In the genomic region with DNA sequence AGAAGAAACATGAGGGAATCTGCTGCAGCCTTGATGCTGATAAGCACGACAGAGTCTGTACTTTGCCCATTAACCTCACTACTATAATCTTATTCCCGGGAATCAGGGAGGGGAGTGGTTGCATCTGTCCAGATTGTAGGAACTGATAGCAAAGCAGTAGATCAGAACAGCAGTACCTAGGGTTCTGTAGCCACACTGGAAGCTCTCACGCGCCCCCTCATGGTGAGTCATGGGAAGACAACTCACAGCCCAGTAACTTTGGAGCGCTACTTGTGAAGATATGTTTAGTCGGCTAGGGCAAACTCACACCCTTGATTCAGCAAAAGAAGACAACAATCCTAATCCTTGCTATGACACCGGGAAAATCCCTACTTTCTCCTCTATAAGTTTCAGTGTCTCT, we compare ENCODE assay signal across 9 mouse cellular contexts. TPM values are rescaled to one million over a fixed set of nuclear protein-coding genes. Genes with fewer than 3 reads are reported as not detected.
DNase-seq lines count a peak whose midpoint lies in the region; ATAC-seq lines count a peak whose summit lies in the region.
"Had no signal": no experiment of that assay in that cellular context is flagged by ENCODE, and none has a peak within 500 bp of the region (broad histone marks: within the 10 kb centered on the region; RNA-seq: fewer than 3 reads in every experiment).

No protein-coding gene starts in this region.

- H3K4me3 ChIP-seq in hindbrain, embryonic 11.5 days (ENCODE audit: low read depth, low read length) = no peak overlapping the region
- no peak overlapping the region for H3K4me3 ChIP-seq in hindbrain, embryonic 13.5 days
- H3K4me3 ChIP-seq in neural tube, embryonic 15.5 days (replicated peaks) = no peak overlapping the region

- H3K9me3 ChIP-seq in hindbrain, embryonic 11.5 days (ENCODE audit: control insufficient read depth, low read length) = no peaks in the 10 kb centered on the region
- H3K9me3 ChIP-seq in hindbrain, embryonic 13.5 days = no peaks in the 10 kb centered on the region
- no peaks in the 10 kb centered on the region for H3K9me3 ChIP-seq in neural tube, embryonic 15.5 days (replicated peaks)

- H3K9ac ChIP-seq in hindbrain, embryonic 11.5 days (ENCODE audit: low read depth, low read length) = no peak overlapping the region
- H3K9ac ChIP-seq in hindbrain, embryonic 13.5 days = no peak overlapping the region
- no peak overlapping the region for H3K9ac ChIP-seq in neural tube, embryonic 15.5 days (replicated peaks)

- no peaks in the 10 kb centered on the region for H3K4me1 ChIP-seq in hindbrain, embryonic 11.5 days (replicated peaks; ENCODE audit: control insufficient read depth, insufficient read depth, low read length)
- no peaks in the 10 kb centered on the region for H3K4me1 ChIP-seq in hindbrain, embryonic 13.5 days (replicated peaks)
- H3K4me1 ChIP-seq in neural tube, embryonic 15.5 days = no peaks in the 10 kb centered on the region

- WGBS in hindbrain, embryonic 11.5 days = 44% methylated on average over 7 of the region's 7 CpGs
- WGBS in hindbrain, embryonic 13.5 days = 50% methylated on average over 7 of the region's 7 CpGs
- WGBS in neural tube, embryonic 15.5 days = 52% methylated on average over 7 of the region's 7 CpGs

- intact Hi-C loops in gastrocnemius, postnatal 36 days (cut with DNase I) = no loop called here

- 0 out of 2 replicates have a peak, but pooled peaks have one; percentile 14 for ATAC-seq in hindbrain, embryonic 11.5 days (ENCODE audit: low FRiP score)
- no peak for ATAC-seq in hindbrain, embryonic 13.5 days (ENCODE audit: low FRiP score)
- no peak for ATAC-seq in neural tube, embryonic 15.5 days (ENCODE audit: low FRiP score)

- H3K27me3 ChIP-seq in hindbrain, embryonic 11.5 days (ENCODE audit: control insufficient read depth, insufficient read depth, low read length) = no peaks in the 10 kb centered on the region
- no peaks in the 10 kb centered on the region for H3K27me3 ChIP-seq in hindbrain, embryonic 13.5 days
- no peaks in the 10 kb centered on the region for H3K27me3 ChIP-seq in neural tube, embryonic 15.5 days (replicated peaks)

- DNase-seq in hindbrain, embryonic 11.5 days (ENCODE audit: low spot score) = peak; percentile 48
- DNase-seq in ZHBTc4 (ENCODE audit: low read depth, low spot score) = peak; percentile 59
- DNase-seq in cerebellum, postnatal 4 days (ENCODE audit: low spot score in 2 of 2) = peak; percentile 29 to 63
- DNase-seq in gastrocnemius, postnatal 36 days = peak; percentile 5 to 16
- peak; percentile 74 for DNase-seq in layer of hippocampus, postnatal 36 days
- peak; percentile 3 for DNase-seq in naive thymus-derived CD4-positive, alpha-beta T cell, adult 2 months (ENCODE audit: low read depth)

- no peak overlapping the region for H3K4me2 ChIP-seq in hindbrain, embryonic 11.5 days (replicated peaks; ENCODE audit: low read depth, low read length)
- H3K4me2 ChIP-seq in hindbrain, embryonic 13.5 days = no peak overlapping the region
- no peak overlapping the region for H3K4me2 ChIP-seq in neural tube, embryonic 15.5 days

- no peaks in the 10 kb centered on the region for H3K36me3 ChIP-seq in hindbrain, embryonic 11.5 days (ENCODE audit: control insufficient read depth, insufficient read depth, low read length)
- no peaks in the 10 kb centered on the region for H3K36me3 ChIP-seq in hindbrain, embryonic 13.5 days
- no peaks in the 10 kb centered on the region for H3K36me3 ChIP-seq in neural tube, embryonic 15.5 days

- H3K27ac ChIP-seq in hindbrain, embryonic 11.5 days (ENCODE audit: low read depth, low read length) = no peak overlapping the region
- no peak overlapping the region for H3K27ac ChIP-seq in hindbrain, embryonic 13.5 days
- H3K27ac ChIP-seq in neural tube, embryonic 15.5 days (replicated peaks) = no peak overlapping the region

RNA-seq across cellular contexts. Expression of gene Iqub, which starts 58.8 kb away (rescaled TPM):
- polyA plus RNA-seq in hindbrain, embryonic 11.5 days (2014; fragmentation: Nextera tagmentation; extraction: Ambion mirVana) = 1.4 and 2.6 TPM in 2 replicates
- polyA plus RNA-seq in hindbrain, embryonic 13.5 days (2015; fragmentation: Nextera tagmentation; extraction: Ambion mirVana) = 1.8 and 3.6 TPM in 2 replicates
- under 1 TPM; 0.08 to 0.10 TPM for total RNA-seq in gastrocnemius, postnatal 36 days (2021)
- 1 to 10 TPM; 2.2 to 2.5 TPM for total RNA-seq in layer of hippocampus, postnatal 36 days (2021)
- polyA plus RNA-seq in neural tube, embryonic 15.5 days (2015; fragmentation: Nextera tagmentation; extraction: Ambion mirVana) = 1.3 TPM in 2 replicates
- polyA plus RNA-seq: stomach, embryonic 16.5 days had no signal

Comparison
In these comparisons a context has a peak if more than half of its experiments do, and no peak if none do; other contexts are left out.
1. DNase-seq: peak in every context shown above with its lines; median percentile 74 in layer of hippocampus, postnatal 36 days; 59 in ZHBTc4; 48 in hindbrain, embryonic 11.5 days; 46 in cerebellum, postnatal 4 days; 10 in gastrocnemius, postnatal 36 days; 3 in naive thymus-derived CD4-positive, alpha-beta T cell, adult 2 months.